Mouse (Mus musculus): ENCODE measurements around the gene C1ra. TPM values are rescaled to one million over a fixed set of nuclear protein-coding genes. Genes with fewer than 3 reads are reported as not detected.
"Not testable (repeated sequence)": the region's sequence is repeated elsewhere in the genome, so short reads cannot be mapped to it uniquely, and the experiment has no call there.

The C1ra gene
- polyA plus RNA-seq, 1 experiment = 1.9 TPM

DNA sequence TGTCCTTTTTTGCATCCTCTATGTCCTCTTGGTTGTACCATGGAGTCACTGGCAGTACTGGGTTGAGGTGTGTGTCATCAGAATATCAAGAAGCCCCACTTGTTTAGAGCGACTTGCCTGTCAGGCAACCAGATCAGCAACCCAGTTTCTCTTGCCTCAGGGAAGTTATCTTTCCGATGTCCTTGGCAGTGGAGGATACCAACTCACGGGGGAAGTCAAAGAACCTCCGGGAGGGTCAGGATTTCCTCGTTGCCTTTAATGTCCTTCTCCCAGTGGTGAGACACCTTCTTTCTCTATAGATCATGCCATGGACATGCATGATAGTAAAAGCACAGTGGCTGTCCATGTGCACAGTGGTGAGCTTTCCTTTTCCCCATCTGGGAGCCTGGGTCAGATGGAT, 10.2 kb upstream of the C1ra start:
- no peak overlapping the region for H3K4me2 ChIP-seq (ENCODE audit: low read depth)
- H3K27me3 ChIP-seq (ENCODE audit: control insufficient read depth, insufficient read depth, insufficient read length) = no peaks in the 10 kb centered on the region
- TF ChIP-seq USF1 (IDR thresholded peaks at IDR 0.05; ENCODE audit: low read depth) = no peak
- H3K4me3 ChIP-seq = no peak overlapping the region
- H3K36me3 ChIP-seq (ENCODE audit: control insufficient read depth, insufficient read depth) = no peaks in the 10 kb centered on the region
- no peak overlapping the region for H3ac ChIP-seq (ENCODE audit: control insufficient read depth, insufficient read length)
- H3K79me2 ChIP-seq (ENCODE audit: control insufficient read depth, insufficient read depth) = no peaks in the 10 kb centered on the region

GRCm38 (mm10) chr6:124505028-124505427, 7.2 kb upstream of the C1ra start:
- Histone ChIP-seq H3K79me2 (ENCODE audit: control insufficient read depth, insufficient read depth) (no peaks in the 10 kb centered on the region), H3K27me3 (ENCODE audit: control insufficient read depth, insufficient read depth, insufficient read length) (no peaks in the 10 kb centered on the region), H3K4me2 (ENCODE audit: low read depth) (no peak overlapping the region), H3ac (ENCODE audit: control insufficient read depth, insufficient read length) (no peak overlapping the region), H3K36me3 (ENCODE audit: control insufficient read depth, insufficient read depth) (no peaks in the 10 kb centered on the region), H3K4me3 (no peak overlapping the region)
- no peak for TF ChIP-seq POLR2AphosphoS2 (IDR thresholded peaks at IDR 0.05; ENCODE audit: insufficient read length, low read depth)

DNA sequence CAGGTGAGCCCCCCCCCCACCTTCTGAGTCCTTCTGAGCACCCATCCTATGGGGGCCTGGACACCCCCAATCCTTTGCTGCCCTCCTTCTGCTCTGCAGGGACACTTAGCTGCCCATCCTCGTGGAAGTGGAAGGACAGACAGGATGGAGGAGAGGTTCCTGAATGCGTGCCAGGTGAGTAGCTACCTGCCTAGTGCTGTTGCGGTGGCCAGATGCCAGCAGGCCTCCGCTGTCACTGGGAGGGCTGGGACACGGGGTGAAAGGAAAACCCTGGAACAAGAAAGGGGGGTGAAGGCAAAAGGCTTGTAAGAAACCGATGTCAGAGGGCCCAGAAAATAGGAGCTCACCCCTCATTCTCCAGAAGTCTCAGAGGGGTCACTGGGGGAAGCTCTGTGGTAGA, 5.2 kb upstream of the C1ra start:
- TF ChIP-seq USF1 (IDR thresholded peaks at IDR 0.05; ENCODE audit: low read depth) (no peak), CEBPB (IDR thresholded peaks at IDR 0.05; ENCODE audit: insufficient read depth, poor library complexity, severe bottlenecking) (no peak), MYOD1 (IDR thresholded peaks at IDR 0.05; ENCODE audit: control insufficient read depth in 1 of 3, insufficient read length in 2 of 3, low read depth in 2 of 3) (no peak), SRF (IDR thresholded peaks at IDR 0.05; ENCODE audit: control insufficient read depth, insufficient read length, low read depth) (no peak), TCF3 (IDR thresholded peaks at IDR 0.05; ENCODE audit: insufficient read length, low read depth) (no peak), MAX (IDR thresholded peaks at IDR 0.05; ENCODE audit: low read depth) (no peak), REST (IDR thresholded peaks at IDR 0.05; ENCODE audit: insufficient read depth, insufficient read length) (no peak), POLR2A (IDR thresholded peaks at IDR 0.05; ENCODE audit: insufficient read length, low read depth) (no peak), TCF12 (IDR thresholded peaks at IDR 0.05; ENCODE audit: insufficient read depth, poor library complexity, severe bottlenecking) (no peak), POLR2AphosphoS2 (IDR thresholded peaks at IDR 0.05; ENCODE audit: insufficient read length, low read depth) (no peak), MYOG (IDR thresholded peaks at IDR 0.05; ENCODE audit: control insufficient read depth in 1 of 3, insufficient read depth in 1 of 3, insufficient read length in 2 of 3, low read depth in 2 of 3) (no peak)
- H3ac ChIP-seq (ENCODE audit: control insufficient read depth, insufficient read length) = no peak overlapping the region
- no peak overlapping the region for H3K4me3 ChIP-seq
- no peaks in the 10 kb centered on the region for H3K79me2 ChIP-seq (ENCODE audit: control insufficient read depth, insufficient read depth)
- H3K27me3 ChIP-seq (ENCODE audit: control insufficient read depth, insufficient read depth, insufficient read length) = no peaks in the 10 kb centered on the region
- no peaks in the 10 kb centered on the region for H3K36me3 ChIP-seq (ENCODE audit: control insufficient read depth, insufficient read depth)
- H3K4me2 ChIP-seq (ENCODE audit: low read depth) = no peak overlapping the region

DNA sequence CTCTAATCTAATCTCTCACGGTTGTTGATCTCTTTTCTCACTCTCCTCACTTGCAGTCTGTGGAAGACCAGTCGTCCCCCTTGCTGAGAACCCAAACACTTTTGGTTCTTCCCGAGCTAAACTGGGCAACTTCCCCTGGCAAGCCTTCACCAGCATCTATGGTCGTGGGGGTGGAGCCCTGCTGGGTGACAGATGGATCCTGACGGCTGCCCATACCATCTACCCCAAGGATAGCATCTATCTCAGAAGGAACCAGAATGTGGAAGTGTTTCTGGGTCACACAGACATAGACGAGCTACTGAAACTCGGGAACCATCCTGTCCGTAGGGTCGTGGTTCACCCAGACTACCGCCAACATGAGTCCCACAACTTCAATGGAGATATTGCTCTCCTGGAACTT, 3.9 kb upstream of the C1ra start:
- no peaks in the 10 kb centered on the region for H3K36me3 ChIP-seq (ENCODE audit: control insufficient read depth, insufficient read depth)
- H3K27me3 ChIP-seq (ENCODE audit: control insufficient read depth, insufficient read depth, insufficient read length) = no peaks in the 10 kb centered on the region
- no peak overlapping the region for H3K4me2 ChIP-seq (ENCODE audit: low read depth)
- H3K4me3 ChIP-seq = no peak overlapping the region
- H3ac ChIP-seq (ENCODE audit: control insufficient read depth, insufficient read length) = no peak overlapping the region
- no peaks in the 10 kb centered on the region for H3K79me2 ChIP-seq (ENCODE audit: control insufficient read depth, insufficient read depth)
- TF ChIP-seq POLR2AphosphoS2 (IDR thresholded peaks at IDR 0.05; ENCODE audit: insufficient read length, low read depth) (no peak), TCF12 (IDR thresholded peaks at IDR 0.05; ENCODE audit: insufficient read depth, poor library complexity, severe bottlenecking) (no peak), REST (IDR thresholded peaks at IDR 0.05; ENCODE audit: insufficient read depth, insufficient read length) (no peak), TCF3 (IDR thresholded peaks at IDR 0.05; ENCODE audit: insufficient read length, low read depth) (no peak), E2F4 (IDR thresholded peaks at IDR 0.05; ENCODE audit: insufficient read depth) (no peak), MYOD1 (IDR thresholded peaks at IDR 0.05; ENCODE audit: control insufficient read depth in 1 of 3, insufficient read length in 2 of 3, low read depth in 2 of 3) (no peak), CEBPB (IDR thresholded peaks at IDR 0.05; ENCODE audit: insufficient read depth, poor library complexity, severe bottlenecking) (no peak), MAX (IDR thresholded peaks at IDR 0.05; ENCODE audit: low read depth) (no peak), MYOG (IDR thresholded peaks at IDR 0.05; ENCODE audit: control insufficient read depth in 1 of 3, insufficient read depth in 1 of 3, insufficient read length in 2 of 3, low read depth in 2 of 3) (no peak), SRF (IDR thresholded peaks at IDR 0.05; ENCODE audit: control insufficient read depth, insufficient read length, low read depth) (no peak), USF1 (IDR thresholded peaks at IDR 0.05; ENCODE audit: low read depth) (no peak), POLR2A (IDR thresholded peaks at IDR 0.05; ENCODE audit: insufficient read length, low read depth) (no peak)

DNA sequence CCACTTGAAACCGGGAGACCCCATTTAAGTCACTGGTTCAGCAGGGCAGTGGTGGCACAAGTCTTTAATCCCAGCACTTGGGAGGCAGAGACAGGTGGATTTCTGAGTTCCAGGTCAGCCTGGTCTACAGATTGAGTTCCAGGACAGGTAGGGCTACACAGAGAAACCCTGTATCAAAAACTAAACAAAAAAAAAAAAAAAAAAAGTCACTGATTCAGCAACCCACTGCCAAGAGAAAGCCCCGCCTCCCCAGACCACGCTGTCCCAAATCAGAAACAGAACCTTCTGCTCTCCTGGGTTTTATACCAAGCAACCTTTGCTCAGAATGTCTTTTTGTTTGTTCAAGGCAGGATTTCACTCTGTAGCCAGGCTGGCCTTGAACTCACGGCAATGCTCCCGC, 3.0 kb upstream of the C1ra start:
- H3K36me3 ChIP-seq (ENCODE audit: control insufficient read depth, insufficient read depth); H3K4me3 ChIP-seq; H3ac ChIP-seq (ENCODE audit: control insufficient read depth, insufficient read length); H3K4me2 ChIP-seq (ENCODE audit: low read depth); H3K27me3 ChIP-seq (ENCODE audit: control insufficient read depth, insufficient read depth, insufficient read length); H3K79me2 ChIP-seq (ENCODE audit: control insufficient read depth, insufficient read depth): not testable (repeated sequence)

DNA sequence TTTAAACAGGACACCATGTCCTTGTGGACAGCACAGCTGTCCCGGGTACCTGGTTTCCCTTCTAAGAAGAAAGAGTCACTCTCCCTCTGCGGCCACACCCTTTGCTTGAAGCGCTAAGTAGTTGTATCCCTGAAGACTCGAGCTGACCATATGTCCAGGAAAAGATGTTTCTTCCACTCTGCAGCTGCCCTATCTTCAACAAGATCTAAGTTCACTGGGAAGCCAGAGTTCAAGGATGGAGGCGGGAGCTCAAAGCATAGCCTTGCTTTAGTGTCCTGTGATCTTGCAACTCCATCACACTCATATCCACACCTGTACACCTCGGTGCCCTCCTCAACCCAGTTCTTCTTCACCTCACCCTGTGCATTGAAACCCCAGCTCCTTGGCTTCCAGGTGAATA, 269 bp upstream of the C1ra start:
- no peaks in the 10 kb centered on the region for H3K79me2 ChIP-seq (ENCODE audit: control insufficient read depth, insufficient read depth)

GRCm38 (mm10) chr6:124517733-124518132, 5.5 kb downstream of the C1ra start:
- not testable (repeated sequence) for H3K4me2 ChIP-seq (ENCODE audit: low read depth); H3K27me3 ChIP-seq (ENCODE audit: control insufficient read depth, insufficient read depth, insufficient read length); H3K36me3 ChIP-seq (ENCODE audit: control insufficient read depth, insufficient read depth); H3K4me3 ChIP-seq; H3ac ChIP-seq (ENCODE audit: control insufficient read depth, insufficient read length); H3K79me2 ChIP-seq (ENCODE audit: control insufficient read depth, insufficient read depth)

More for the DNA sequence above, 269 bp upstream of the C1ra start:
- Histone ChIP-seq H3K4me2 (ENCODE audit: low read depth) (peak overlapping the region; percentile 97), H3K36me3 (ENCODE audit: control insufficient read depth, insufficient read depth) (no peaks in the 10 kb centered on the region), H3K4me3 (peak overlapping the region; percentile 10), H3K27me3 (ENCODE audit: control insufficient read depth, insufficient read depth, insufficient read length) (no peaks in the 10 kb centered on the region), H3ac (ENCODE audit: control insufficient read depth, insufficient read length) (no peak overlapping the region)
- TF ChIP-seq SRF (IDR thresholded peaks at IDR 0.05; ENCODE audit: control insufficient read depth, insufficient read length, low read depth) = no peak
- no peak for TF ChIP-seq TCF3 (IDR thresholded peaks at IDR 0.05; ENCODE audit: insufficient read length, low read depth)
- no peak for TF ChIP-seq MAX (IDR thresholded peaks at IDR 0.05; ENCODE audit: low read depth)
- no peak for TF ChIP-seq E2F4 (IDR thresholded peaks at IDR 0.05; ENCODE audit: insufficient read depth)
- TF ChIP-seq CEBPB (IDR thresholded peaks at IDR 0.05; ENCODE audit: insufficient read depth, poor library complexity, severe bottlenecking) = no peak
- no peak for TF ChIP-seq USF1 (IDR thresholded peaks at IDR 0.05; ENCODE audit: low read depth)
- TF ChIP-seq MYOD1 (IDR thresholded peaks at IDR 0.05; ENCODE audit: control insufficient read depth in 1 of 3, insufficient read length in 2 of 3, low read depth in 2 of 3) = no peak
- TF ChIP-seq MYOG (IDR thresholded peaks at IDR 0.05; ENCODE audit: control insufficient read depth in 1 of 3, insufficient read depth in 1 of 3, insufficient read length in 2 of 3, low read depth in 2 of 3) = no peak
- no peak for TF ChIP-seq REST (IDR thresholded peaks at IDR 0.05; ENCODE audit: insufficient read depth, insufficient read length)
- TF ChIP-seq POLR2A (IDR thresholded peaks at IDR 0.05; ENCODE audit: insufficient read length, low read depth) = no peak
- no peak for TF ChIP-seq TCF12 (IDR thresholded peaks at IDR 0.05; ENCODE audit: insufficient read depth, poor library complexity, severe bottlenecking)
- TF ChIP-seq POLR2AphosphoS2 (IDR thresholded peaks at IDR 0.05; ENCODE audit: insufficient read length, low read depth) = no peak

DNA sequence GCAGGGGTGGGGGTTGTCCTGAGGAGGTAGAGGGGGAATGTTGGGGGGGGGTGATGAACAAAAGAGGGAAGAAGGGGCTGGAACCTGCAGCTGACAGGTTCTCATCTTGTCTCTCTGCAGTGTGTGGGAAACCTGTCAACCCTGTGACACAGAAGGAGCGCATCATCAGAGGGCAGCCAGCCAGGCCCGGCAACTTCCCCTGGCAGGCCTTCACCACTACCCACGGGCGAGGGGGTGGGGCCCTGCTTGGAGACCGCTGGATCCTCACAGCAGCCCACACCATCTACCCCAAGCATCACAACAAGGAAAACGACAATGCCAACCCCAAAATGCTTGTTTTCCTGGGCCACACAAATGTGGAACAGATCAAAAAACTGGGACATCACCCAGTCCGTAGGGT, 9.9 kb downstream of the C1ra start:
- not testable (repeated sequence) for H3K79me2 ChIP-seq (ENCODE audit: control insufficient read depth, insufficient read depth); H3K4me3 ChIP-seq; H3ac ChIP-seq (ENCODE audit: control insufficient read depth, insufficient read length); H3K27me3 ChIP-seq (ENCODE audit: control insufficient read depth, insufficient read depth, insufficient read length); H3K36me3 ChIP-seq (ENCODE audit: control insufficient read depth, insufficient read depth); H3K4me2 ChIP-seq (ENCODE audit: low read depth)

Measured in myocyte (in vitro differentiated cells).